Mouse (Mus musculus) forebrain, embryonic 11.5 days (tissue): ENCODE data around the gene Rnf39. TPM values are rescaled to one million over a fixed set of nuclear protein-coding genes. Genes with fewer than 3 reads are reported as not detected.
A peak's percentile ranks its signal among the peaks of the same experiment; 100 is the strongest.

Experiments used
- ATAC-seq: fragments of 200-750 bp; cut with Nextera tagmentation; replicated peaks from 2 replicates; pipeline ENCODE4 v1.8.0; 2017; ENCODE audit warnings: moderate TSS enrichment; ENCODE audit not compliant: low FRiP score
- DNase-seq: peaks from one replicate; pipeline ENCODE4 v3.0.0-alpha.2; 2017; ENCODE audit warnings: low spot score
- H3K27ac ChIP-seq: fragments of 300-500 bp; sonication (generic); 2 replicates; pipeline ENCODE4 v1.5.1; 2014; ENCODE audit warnings: low read depth, low read length
- H3K27me3 ChIP-seq: fragments of 300-500 bp; sonication (generic); 2 replicates; pipeline ENCODE4 v1.6.1; 2014; ENCODE audit warnings: mild to moderate bottlenecking, low read length, mixed read lengths; ENCODE audit not compliant: control insufficient read depth, insufficient read depth
- H3K36me3 ChIP-seq: fragments of 300-500 bp; sonication (generic); 2 replicates; pipeline ENCODE4 v1.6.1; 2014; ENCODE audit warnings: mild to moderate bottlenecking, low read length, moderate library complexity, mixed read lengths; ENCODE audit not compliant: control insufficient read depth, insufficient read depth
- H3K4me1 ChIP-seq: fragments of 300-500 bp; sonication (generic); replicated peaks from 2 replicates; pipeline ENCODE4 v1.6.1; 2014; ENCODE audit warnings: low read length, mixed read lengths; ENCODE audit not compliant: control insufficient read depth, insufficient read depth
- H3K4me2 ChIP-seq: fragments of 300-500 bp; sonication (generic); 2 replicates; pipeline ENCODE4 v1.6.1; 2014; ENCODE audit warnings: low read depth, mild to moderate bottlenecking, low read length, moderate library complexity, mixed read lengths; ENCODE audit not compliant: severe bottlenecking
- H3K4me3 ChIP-seq: fragments of 300-500 bp; sonication (generic); 2 replicates; pipeline ENCODE4 v1.5.1; 2014; ENCODE audit warnings: low read depth, low read length
- H3K9ac ChIP-seq: fragments of 300-500 bp; sonication (generic); 2 replicates; pipeline ENCODE4 v1.6.1; 2014; ENCODE audit warnings: low read length
- H3K9me3 ChIP-seq: fragments of 300-500 bp; sonication (generic); 2 replicates; pipeline ENCODE4 v1.6.1; 2016; ENCODE audit warnings: low read length, mixed read lengths; ENCODE audit not compliant: control insufficient read depth
- WGBS: fragments of 180-500 bp; shearing (Covaris S2); extraction: QIAGEN DNeasy Blood & Tissue Kit; methylation state at CpG from one replicate; pipeline ENCODE4 v1.1.7; 2014; 5-methylcytosine and 5-hydroxymethylcytosine counted together
- polyA plus RNA-seq: library from polyadenylated mRNA; unstranded; fragments of >200 nt; fragmentation: Nextera tagmentation; extraction: Ambion mirVana; gene quantifications from 2 replicates; pipeline ENCODE4 v1.2.1, GENCODE M21; 2014

Gene Rnf39
- 0.33 and 0.44 TPM in 2 replicates for polyA plus RNA-seq

DNA sequence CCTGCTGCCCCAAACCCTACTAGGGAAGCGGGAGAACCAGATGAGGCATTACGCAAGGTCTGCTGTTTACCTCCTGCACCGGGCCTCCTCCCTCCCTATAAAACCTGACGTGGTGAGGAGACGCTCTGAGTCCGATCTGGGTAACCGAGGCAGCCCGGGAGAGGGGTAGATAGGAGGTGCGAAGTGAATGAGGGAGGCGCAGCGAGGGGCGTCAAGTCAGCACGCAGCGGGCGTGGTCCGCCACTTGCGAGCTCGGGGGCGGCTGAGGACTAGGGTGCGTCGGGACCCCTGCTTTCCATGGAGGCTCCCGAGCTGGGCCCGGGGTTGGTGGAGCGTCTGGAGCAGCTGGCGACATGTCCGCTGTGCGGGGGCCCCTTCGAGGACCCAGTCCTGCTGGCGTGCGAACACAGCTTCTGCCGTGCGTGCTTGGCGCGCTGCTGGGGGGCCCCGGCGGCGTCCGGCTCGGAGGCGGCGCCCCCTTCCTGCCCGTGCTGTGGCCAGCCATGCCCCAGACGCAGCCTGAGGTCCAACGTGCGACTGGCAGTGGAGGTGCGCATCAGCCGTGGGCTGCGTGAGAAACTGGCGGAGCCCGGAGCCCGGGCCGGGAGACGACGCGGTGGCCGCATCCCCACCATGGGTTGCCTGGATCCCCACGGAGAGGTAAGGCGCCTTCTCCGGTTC is at the start of gene Rnf39:
Rnf39 (plus strand) TSS at position 128 of the 681 bp plus-strand sequence.
- Histone ChIP-seq H3K36me3 (no peaks in the 10 kb centered on the region), H3K9me3 (no peaks in the 10 kb centered on the region), H3K4me2 (peak within 1 kb of the TSS; percentile 55), H3K4me3 (peak within 1 kb of the TSS; percentile 27), H3K27ac (no peak within 1 kb of the TSS), H3K4me1 (peaks cover 10% of the 10 kb centered on the region; the same call in 1 of the 2 replicates), H3K9ac (peak within 1 kb of the TSS; percentile 28; the same call in 1 of the 2 replicates), H3K27me3 (peaks cover 39% of the 10 kb centered on the region)
- WGBS = 3% methylated on average over 59 of the region's 59 CpGs
- DNase-seq (peak; percentile 59), ATAC-seq (0 out of 2 replicates have a peak, but pooled peaks have one; percentile 13)

DNA sequence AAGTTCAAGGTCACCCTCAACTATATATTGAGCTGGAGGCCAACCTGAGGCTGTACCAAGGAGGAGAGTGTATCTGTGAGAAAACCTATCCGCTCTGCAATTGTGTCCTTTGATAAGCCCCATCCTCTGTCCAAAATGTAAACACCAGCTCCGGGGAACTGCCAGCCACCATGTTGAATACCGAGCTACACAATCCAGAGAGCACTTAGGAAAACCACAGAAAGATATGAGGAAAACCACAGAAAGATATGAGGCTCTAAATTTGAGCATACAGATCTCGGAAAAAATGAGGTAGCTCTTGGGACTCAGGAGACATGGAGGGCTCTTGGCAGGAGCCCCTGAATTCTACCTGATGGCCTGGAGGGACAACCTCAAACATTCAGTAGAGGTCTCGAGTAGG is 49.3 kb upstream of the Rnf39 start:
- H3K9ac ChIP-seq = no peak overlapping the region
- no peaks in the 10 kb centered on the region for H3K4me1 ChIP-seq
- H3K4me3 ChIP-seq = no peak overlapping the region
- no peak overlapping the region for H3K27ac ChIP-seq
- H3K36me3 ChIP-seq = no peaks in the 10 kb centered on the region
- H3K9me3 ChIP-seq = no peaks in the 10 kb centered on the region
- DNase-seq (no peak), ATAC-seq (no peak)
- H3K27me3 ChIP-seq = no peaks in the 10 kb centered on the region
- H3K4me2 ChIP-seq = no peak overlapping the region
- 82% methylated on average over 5 of the region's 5 CpGs for WGBS

GRCm38 (mm10) chr17:36896583-36896982 is 46.1 kb upstream of the Rnf39 start:
- WGBS = 88% methylated on average over 1 of the region's 1 CpGs
- Histone ChIP-seq H3K4me3 (no peak overlapping the region), H3K27ac (no peak overlapping the region), H3K9me3 (no peaks in the 10 kb centered on the region), H3K4me2 (no peak overlapping the region), H3K27me3 (no peaks in the 10 kb centered on the region), H3K36me3 (no peaks in the 10 kb centered on the region), H3K4me1 (no peaks in the 10 kb centered on the region), H3K9ac (no peak overlapping the region)
- ATAC-seq (no peak), DNase-seq (peak; percentile 60)

- Histone ChIP-seq H3K4me1 (no peaks in the 10 kb centered on the region), H3K9ac (no peak overlapping the region), H3K4me3 (no peak overlapping the region), H3K9me3 (no peaks in the 10 kb centered on the region), H3K27ac (no peak overlapping the region), H3K4me2 (no peak overlapping the region), H3K36me3 (no peaks in the 10 kb centered on the region), H3K27me3 (no peaks in the 10 kb centered on the region)
- ATAC-seq (no peak), DNase-seq (no peak)
Measured at GRCm38 (mm10) chr17:36897065-36897464, 45.7 kb upstream of the Rnf39 start.

DNA sequence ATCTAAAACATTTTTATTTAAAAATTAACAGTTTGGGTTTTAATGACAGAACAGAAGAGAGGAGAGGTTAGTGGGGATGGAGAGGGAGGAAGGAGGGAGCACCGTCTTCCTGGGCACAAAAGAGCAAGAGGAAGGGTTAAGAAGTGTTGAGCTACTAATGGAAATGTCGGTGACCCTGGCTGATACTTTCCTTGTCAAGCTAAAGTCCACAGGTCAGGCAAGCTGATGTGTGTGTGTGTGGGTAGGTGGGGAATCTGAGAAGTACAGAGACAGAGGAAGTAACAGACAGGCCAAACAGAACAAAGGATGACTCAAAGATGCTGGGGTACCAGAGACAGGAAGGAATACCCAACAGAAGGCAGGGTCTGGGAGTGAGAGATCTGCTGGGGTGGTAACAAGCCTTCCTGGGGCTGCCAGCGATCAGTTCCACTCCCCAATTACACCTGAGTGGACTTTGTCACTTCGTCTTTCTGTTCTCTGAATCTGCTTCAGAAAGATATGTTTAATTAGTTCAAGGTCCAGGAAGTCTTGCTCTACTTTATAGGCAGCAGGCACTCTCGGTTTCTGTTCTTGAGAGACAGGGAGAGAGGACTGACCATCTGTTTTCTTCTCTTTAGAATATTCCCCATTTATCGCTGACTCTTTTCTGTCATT is 45.0 kb upstream of the Rnf39 start, which contains the start of gene Trim31:
Trim31 (plus strand) TSS at position 567 of the 654 bp plus-strand sequence.
- WGBS = 72% methylated on average over 6 of the region's 6 CpGs

DNA sequence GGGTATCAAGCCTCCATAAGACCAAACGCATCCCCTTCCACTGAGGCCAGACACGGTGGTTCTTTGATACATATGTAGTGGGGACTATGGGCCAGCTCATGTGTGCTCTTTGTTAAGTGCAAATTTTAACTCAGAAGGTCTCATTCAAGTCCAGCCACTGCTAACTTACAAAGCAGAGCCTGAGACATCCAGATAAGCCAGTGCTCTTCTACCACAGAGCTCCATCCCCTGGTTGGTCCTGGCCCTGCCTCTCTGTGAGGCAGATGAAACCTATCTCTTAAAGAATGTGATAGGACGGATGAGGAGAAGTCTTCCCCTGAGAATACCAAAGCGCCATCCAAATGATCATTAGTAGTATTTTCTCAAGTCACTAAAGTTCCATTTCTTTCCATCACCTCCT is 43.3 kb upstream of the Rnf39 start:
- H3K36me3 ChIP-seq = no peaks in the 10 kb centered on the region
- no peak overlapping the region for H3K9ac ChIP-seq
- no peak for DNase-seq
- H3K4me3 ChIP-seq = no peak overlapping the region
- no peaks in the 10 kb centered on the region for H3K9me3 ChIP-seq
- H3K4me2 ChIP-seq = no peak overlapping the region
- H3K27me3 ChIP-seq = no peaks in the 10 kb centered on the region
- H3K4me1 ChIP-seq = no peaks in the 10 kb centered on the region
- no peak for ATAC-seq
- no peak overlapping the region for H3K27ac ChIP-seq
- 80% methylated on average over 4 of the region's 4 CpGs for WGBS

More for the DNA sequence above, 45.0 kb upstream of the Rnf39 start, which contains the start of gene Trim31:
- Histone ChIP-seq H3K9me3 (no peaks in the 10 kb centered on the region), H3K27me3 (no peaks in the 10 kb centered on the region), H3K9ac (no peak within 1 kb of the TSS), H3K36me3 (no peaks in the 10 kb centered on the region), H3K4me3 (no peak within 1 kb of the TSS), H3K4me1 (no peaks in the 10 kb centered on the region), H3K4me2 (no peak within 1 kb of the TSS), H3K27ac (no peak within 1 kb of the TSS)
- no peak for DNase-seq
- no peak for ATAC-seq

DNA sequence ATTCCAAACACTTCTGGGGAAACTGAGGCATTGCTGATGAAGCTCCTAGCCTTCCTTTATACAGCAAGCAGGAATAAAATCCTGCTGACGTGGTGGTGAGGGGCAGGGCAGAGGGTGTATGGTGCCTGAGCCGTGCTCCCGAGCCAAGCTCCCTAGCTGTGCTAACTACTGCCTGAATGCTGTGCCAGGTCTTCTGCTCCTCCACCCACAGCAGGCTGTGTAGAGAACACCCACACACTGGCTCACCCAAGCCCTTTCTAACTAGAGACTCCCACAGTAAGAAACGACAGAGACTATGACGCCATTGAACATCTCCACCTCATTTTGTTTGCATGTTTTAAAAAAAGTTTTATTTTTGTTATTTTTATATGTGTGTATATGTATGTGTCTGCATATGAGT is 42.7 kb upstream of the Rnf39 start:
- ATAC-seq = no peak
- 86% methylated on average over 5 of the region's 5 CpGs for WGBS
- no peak overlapping the region for H3K4me2 ChIP-seq
- no peaks in the 10 kb centered on the region for H3K4me1 ChIP-seq
- H3K27me3 ChIP-seq = no peaks in the 10 kb centered on the region
- DNase-seq = no peak
- no peak overlapping the region for H3K4me3 ChIP-seq
- no peaks in the 10 kb centered on the region for H3K9me3 ChIP-seq
- no peak overlapping the region for H3K27ac ChIP-seq
- no peak overlapping the region for H3K9ac ChIP-seq
- no peaks in the 10 kb centered on the region for H3K36me3 ChIP-seq

- ATAC-seq (no peak), DNase-seq (no peak)
- WGBS = 40% methylated on average over 1 of the region's 1 CpGs
Measured at GRCm38 (mm10) chr17:36900691-36901090, 42.0 kb upstream of the Rnf39 start.

More at GRCm38 (mm10) chr17:36900691-36901090, 42.0 kb upstream of the Rnf39 start:
- no peak overlapping the region for H3K9ac ChIP-seq
- no peaks in the 10 kb centered on the region for H3K36me3 ChIP-seq
- no peak overlapping the region for H3K4me3 ChIP-seq
- H3K4me1 ChIP-seq = no peaks in the 10 kb centered on the region
- no peak overlapping the region for H3K4me2 ChIP-seq
- no peak overlapping the region for H3K27ac ChIP-seq
- H3K9me3 ChIP-seq = no peaks in the 10 kb centered on the region
- H3K27me3 ChIP-seq = no peaks in the 10 kb centered on the region
